Mouse (Mus musculus): Measurements from ENCODE around the gene Arhgef5.

Arhgef5 gene

GRCm38 (mm10) chr6:43335619-43336234 is 70.3 kb downstream of the Arhgef5 start:
- DNase-seq, result no peak

- peak; percentile 87 for DNase-seq
These were observed 72.1 kb downstream of the Arhgef5 start for GRCm38 (mm10) chr6:43337491-43337961.

- DNase-seq, result no peak
These were observed 73.4 kb downstream of the Arhgef5 start for GRCm38 (mm10) chr6:43338804-43339203.
